Mouse (Mus musculus) liver, postnatal 0 days (tissue): ENCODE data around the gene Mrpl46. TPM values are rescaled to one million over a fixed set of nuclear protein-coding genes. Genes with fewer than 3 reads are reported as not detected.

Experiments used
- ATAC-seq: fragments of 200-750 bp; cut with Nextera tagmentation; 2 replicates; pipeline ENCODE4 v1.8.0; 2017; ENCODE audit warnings: mild to moderate bottlenecking, moderate library complexity
- DNase-seq: peaks from one replicate; pipeline ENCODE4 v3.0.0-alpha.2; 2016
- H3K27ac ChIP-seq: fragments of 300-500 bp; sonication (generic); 2 replicates; pipeline ENCODE4 v1.5.1; 2014; ENCODE audit warnings: antibody characterized with exemption, moderate library complexity, mild to moderate bottlenecking, low read depth
- H3K27me3 ChIP-seq: fragments of 300-500 bp; sonication (generic); 2 replicates; pipeline ENCODE4 v1.6.1; 2014; ENCODE audit warnings: low read length, control low read depth, mixed read lengths; ENCODE audit not compliant: insufficient read depth
- H3K36me3 ChIP-seq: fragments of 300-500 bp; sonication (generic); replicated peaks from 2 replicates; pipeline ENCODE4 v1.6.1; 2014; ENCODE audit warnings: mild to moderate bottlenecking, control low read depth, low read length, moderate library complexity, mixed read lengths; ENCODE audit not compliant: insufficient read depth
- H3K4me1 ChIP-seq: fragments of 300-500 bp; sonication (generic); 2 replicates; pipeline ENCODE4 v1.6.1; 2014; ENCODE audit warnings: antibody characterized with exemption, mild to moderate bottlenecking, control low read depth; ENCODE audit not compliant: insufficient read depth
- H3K4me2 ChIP-seq: fragments of 300-500 bp; sonication (generic); 2 replicates; pipeline ENCODE4 v1.6.1; 2014; ENCODE audit warnings: low read depth, mild to moderate bottlenecking, low read length, moderate library complexity, mixed read lengths
- H3K4me3 ChIP-seq: fragments of 300-500 bp; sonication (generic); 2 replicates; pipeline ENCODE4 v1.5.1; 2014; ENCODE audit warnings: low read depth, low read length
- H3K9ac ChIP-seq: fragments of 300-500 bp; sonication (generic); replicated peaks from 2 replicates; pipeline ENCODE4 v1.6.1; 2014; ENCODE audit warnings: mild to moderate bottlenecking, moderate library complexity
- H3K9me3 ChIP-seq: fragments of 300-500 bp; sonication (generic); 2 replicates; pipeline ENCODE4 v1.6.1; 2016; ENCODE audit warnings: mild to moderate bottlenecking, control low read depth, low read length, mixed read lengths
- CTCF ChIP-seq: sonication (generic); IDR thresholded peaks from 2 replicates; pipeline ENCODE4 v1.5.1; 2016; ENCODE audit warnings: antibody characterized with exemption, low read depth
- EP300 ChIP-seq: IDR thresholded peaks from 2 replicates; pipeline ENCODE4 v1.6.1; 2016; ENCODE audit warnings: antibody characterized with exemption, low read depth, mild to moderate bottlenecking
- WGBS: fragments of 180-500 bp; shearing (Covaris S2); extraction: QIAGEN DNeasy Blood & Tissue Kit; methylation state at CpG from one replicate; pipeline ENCODE4 v1.1.7; 2014; ENCODE audit not compliant: insufficient replicate concordance; 5-methylcytosine and 5-hydroxymethylcytosine counted together
- polyA plus RNA-seq: library from polyadenylated mRNA; unstranded; fragments of >200 nt; fragmentation: Nextera tagmentation; extraction: Ambion mirVana; gene quantifications from 2 replicates; pipeline ENCODE4 v1.2.1, GENCODE M21; 2015

The Mrpl46 gene
- polyA plus RNA-seq, 1 experiment from 2014 or later = 36.8 TPM

GRCm38 (mm10) chr7:78753752-78754457, 29.4 kb downstream of the Mrpl46 start:
- Histone ChIP-seq H3K4me2 (no peak overlapping the region), H3K36me3 (no peaks in the 10 kb centered on the region), H3K9me3 (no peaks in the 10 kb centered on the region), H3K27me3 (no peaks in the 10 kb centered on the region), H3K4me1 (no peaks in the 10 kb centered on the region), H3K9ac (no peak overlapping the region), H3K4me3 (no peak overlapping the region), H3K27ac (no peak overlapping the region)
- TF ChIP-seq CTCF (no peak), EP300 (no peak)
- DNase-seq (no peak), ATAC-seq (no peak)
- 73% methylated on average over 7 of the region's 7 CpGs for WGBS

GRCm38 (mm10) chr7:78752961-78753360, 30.4 kb downstream of the Mrpl46 start:
- WGBS = 73% methylated on average over 4 of the region's 4 CpGs
- no peaks in the 10 kb centered on the region for H3K9me3 ChIP-seq

DNA sequence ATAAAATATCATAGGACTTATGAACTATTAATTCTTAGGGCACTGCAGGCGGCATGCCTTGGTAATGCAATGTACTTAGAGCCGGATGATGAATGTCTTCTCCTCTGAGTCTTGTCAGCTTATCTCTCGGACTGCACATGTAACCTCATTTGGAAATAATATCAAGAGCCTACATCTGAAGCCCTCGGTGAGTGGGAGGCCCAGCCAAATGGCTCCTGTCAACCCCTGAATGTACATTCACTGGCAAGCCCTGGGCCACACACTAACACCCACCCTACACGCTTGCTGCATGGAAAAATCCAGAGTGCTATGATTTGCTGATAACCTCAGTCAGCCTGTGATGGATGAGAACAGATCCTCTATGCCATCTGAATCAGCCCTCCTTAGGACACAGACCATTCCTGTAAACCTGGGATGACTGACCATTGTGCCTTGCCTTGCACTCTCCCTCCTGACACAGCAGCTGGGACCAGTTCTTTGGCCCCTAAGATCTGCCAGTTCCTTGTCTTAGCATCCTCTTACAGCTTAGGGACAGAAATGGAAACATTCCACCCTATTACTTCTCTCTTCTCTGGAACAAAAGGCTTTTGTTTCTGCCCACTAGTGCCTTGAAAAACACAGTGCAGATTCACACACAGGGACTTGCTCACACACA, 39.5 kb downstream of the Mrpl46 start:
- H3K4me1 ChIP-seq = no peaks in the 10 kb centered on the region
- WGBS = 57% methylated on average over 5 of the region's 5 CpGs
- H3K36me3 ChIP-seq = no peaks in the 10 kb centered on the region
- ATAC-seq = no peak
- DNase-seq = no peak
- H3K27ac ChIP-seq = no peak overlapping the region
- H3K9ac ChIP-seq = no peak overlapping the region
- H3K27me3 ChIP-seq = no peaks in the 10 kb centered on the region
- no peak overlapping the region for H3K4me2 ChIP-seq
- H3K9me3 ChIP-seq = no peaks in the 10 kb centered on the region
- TF ChIP-seq EP300 (no peak), CTCF (no peak)
- no peak overlapping the region for H3K4me3 ChIP-seq

More at GRCm38 (mm10) chr7:78752961-78753360, 30.4 kb downstream of the Mrpl46 start:
- ATAC-seq (no peak), DNase-seq (no peak)
- Histone ChIP-seq H3K36me3 (no peaks in the 10 kb centered on the region), H3K4me1 (no peaks in the 10 kb centered on the region), H3K27me3 (no peaks in the 10 kb centered on the region), H3K4me3 (no peak overlapping the region), H3K27ac (no peak overlapping the region), H3K9ac (no peak overlapping the region), H3K4me2 (no peak overlapping the region)
- TF ChIP-seq EP300 = no peak
- no peak for TF ChIP-seq CTCF

- DNase-seq = no peak
- Histone ChIP-seq H3K27me3 (no peaks in the 10 kb centered on the region), H3K9ac (no peak overlapping the region), H3K36me3 (no peaks in the 10 kb centered on the region), H3K4me1 (no peaks in the 10 kb centered on the region), H3K27ac (no peak overlapping the region), H3K4me3 (no peak overlapping the region), H3K9me3 (no peaks in the 10 kb centered on the region), H3K4me2 (no peak overlapping the region)
- TF ChIP-seq EP300 (no peak), CTCF (no peak)
- no peak for ATAC-seq
- WGBS = 75% methylated on average over 8 of the region's 8 CpGs
Observed at GRCm38 (mm10) chr7:78739351-78740000, 43.9 kb downstream of the Mrpl46 start.

GRCm38 (mm10) chr7:78737614-78738210, 45.6 kb downstream of the Mrpl46 start, which contains the start of gene Ntrk3:
TSS of gene Ntrk3 (minus strand) at chr7:78738012.
- Histone ChIP-seq H3K4me1 (no peaks in the 10 kb centered on the region), H3K27ac (no peak within 1 kb of the TSS), H3K4me3 (no peak within 1 kb of the TSS), H3K4me2 (no peak within 1 kb of the TSS), H3K36me3 (no peaks in the 10 kb centered on the region), H3K9ac (no peak within 1 kb of the TSS), H3K9me3 (no peaks in the 10 kb centered on the region), H3K27me3 (no peaks in the 10 kb centered on the region)
- TF ChIP-seq EP300 = no peak
- TF ChIP-seq CTCF = no peak
- WGBS = 80% methylated on average over 5 of the region's 5 CpGs
- ATAC-seq = no peak
- no peak for DNase-seq

DNA sequence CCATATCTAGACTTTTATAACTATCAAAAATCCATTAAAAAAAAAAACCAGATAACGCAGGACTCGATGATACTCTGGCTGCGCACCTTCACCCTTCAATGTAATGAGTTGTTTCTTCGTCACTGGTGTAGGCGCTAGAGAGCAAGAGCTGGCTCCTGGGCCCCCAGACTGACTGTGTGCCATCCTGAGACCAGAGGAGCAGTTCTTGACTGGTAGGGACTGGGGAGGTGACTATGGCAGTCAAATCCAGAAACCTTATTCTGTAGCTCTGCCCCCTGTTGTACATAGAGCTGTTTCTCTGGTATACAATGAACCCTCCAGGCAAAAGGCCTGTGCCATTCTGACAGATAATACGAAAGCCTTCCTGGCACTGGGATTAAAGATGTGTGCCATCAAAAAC, 46.1 kb downstream of the Mrpl46 start:
- Histone ChIP-seq H3K27me3 (no peaks in the 10 kb centered on the region), H3K9ac (no peak overlapping the region), H3K4me2 (no peak overlapping the region), H3K9me3 (no peaks in the 10 kb centered on the region), H3K36me3 (no peaks in the 10 kb centered on the region), H3K4me1 (no peaks in the 10 kb centered on the region), H3K27ac (no peak overlapping the region), H3K4me3 (no peak overlapping the region)
- ATAC-seq = no peak
- TF ChIP-seq CTCF = no peak
- no peak for TF ChIP-seq EP300
- 87% methylated on average over 6 of the region's 6 CpGs for WGBS
- no peak for DNase-seq
